Mouse (Mus musculus) induced T-regulatory cell, adult 2 months (primary cell): ENCODE measurements around the gene Ankrd6.

Experiments used
- DNase-seq: peaks from one replicate; pipeline ENCODE4 v3.0.0-alpha.2; 2012; ENCODE audit warnings: low read depth

The Ankrd6 gene

DNA sequence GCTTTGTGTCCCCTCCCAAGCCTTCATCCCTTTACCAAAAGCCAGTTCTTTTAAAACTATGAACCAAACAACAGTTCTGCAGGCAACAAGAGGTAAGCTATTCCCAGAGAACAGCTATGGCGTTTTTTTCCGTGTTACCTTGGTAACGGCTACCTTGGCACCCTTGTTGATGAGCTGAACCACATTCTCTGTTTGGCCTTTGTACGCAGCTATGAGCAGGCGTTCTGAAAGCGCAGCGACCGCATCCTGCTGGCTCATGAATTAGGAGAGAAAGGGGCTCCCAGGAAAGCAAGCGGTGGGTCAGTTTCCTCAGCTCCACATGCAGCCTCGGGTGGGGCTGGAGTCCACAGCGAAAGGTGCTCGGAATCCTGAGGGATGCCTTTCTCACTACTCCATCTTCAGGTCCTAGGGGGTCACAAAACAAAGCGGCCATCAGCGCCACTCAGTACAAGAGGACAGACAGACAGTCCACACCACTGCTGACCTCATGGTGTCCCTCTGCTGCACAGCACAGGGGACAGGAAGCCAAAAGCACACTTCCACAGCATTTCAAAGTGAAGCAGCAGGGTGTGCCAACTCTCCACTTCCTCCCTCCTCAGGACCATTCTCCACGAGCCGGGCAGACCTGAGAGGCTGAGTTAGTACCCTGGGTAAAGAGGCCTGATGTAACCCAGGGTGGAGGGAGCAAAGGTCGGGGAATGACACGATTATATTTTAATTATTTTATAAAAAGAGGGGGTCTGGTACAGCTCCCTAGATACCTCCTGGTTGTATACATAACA, 90.3 kb downstream of the Ankrd6 start:
- no peak for DNase-seq

DNA sequence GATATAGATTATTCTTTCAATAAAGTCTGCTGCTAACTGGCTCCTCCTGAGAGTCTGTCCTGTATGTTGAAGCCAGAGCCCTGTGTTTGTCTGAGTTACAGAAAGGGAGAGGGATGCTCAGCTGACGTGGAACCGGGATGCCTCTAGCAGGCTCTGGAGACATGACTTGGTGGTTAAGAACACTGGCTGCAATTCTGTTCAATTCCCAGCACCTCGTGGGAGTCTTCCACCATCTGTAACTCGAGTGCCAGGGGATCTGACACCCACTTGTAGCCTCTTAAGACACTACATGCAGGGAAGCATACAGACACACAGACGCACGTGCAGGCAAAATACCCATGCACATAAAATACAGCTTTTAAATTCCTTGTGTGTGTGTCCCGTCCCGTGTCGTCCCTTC, 95.1 kb downstream of the Ankrd6 start:
- DNase-seq, result no peak

DNA sequence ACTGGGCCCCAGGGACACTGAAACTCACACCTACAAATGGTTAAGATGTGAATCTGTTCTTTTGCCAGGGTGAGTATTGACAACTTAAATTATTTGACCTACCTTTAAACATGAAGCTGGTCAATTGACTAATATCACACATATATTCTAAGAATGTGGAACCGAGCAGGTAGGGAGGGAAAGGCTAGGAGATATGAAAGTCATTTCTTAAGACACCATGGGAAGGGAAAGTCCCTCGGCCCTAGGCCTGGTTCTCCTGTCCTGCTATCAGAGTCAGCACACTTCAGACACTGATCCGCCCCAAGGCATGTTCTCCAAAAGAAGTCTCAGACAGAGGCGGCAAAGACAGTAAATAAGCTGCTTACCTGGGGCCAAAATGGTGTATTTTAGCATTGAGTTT, 95.7 kb downstream of the Ankrd6 start:
- no peak for DNase-seq

GRCm38 (mm10) chr4:32853609-32854188, 96.9 kb downstream of the Ankrd6 start:
- no peak for DNase-seq

DNA sequence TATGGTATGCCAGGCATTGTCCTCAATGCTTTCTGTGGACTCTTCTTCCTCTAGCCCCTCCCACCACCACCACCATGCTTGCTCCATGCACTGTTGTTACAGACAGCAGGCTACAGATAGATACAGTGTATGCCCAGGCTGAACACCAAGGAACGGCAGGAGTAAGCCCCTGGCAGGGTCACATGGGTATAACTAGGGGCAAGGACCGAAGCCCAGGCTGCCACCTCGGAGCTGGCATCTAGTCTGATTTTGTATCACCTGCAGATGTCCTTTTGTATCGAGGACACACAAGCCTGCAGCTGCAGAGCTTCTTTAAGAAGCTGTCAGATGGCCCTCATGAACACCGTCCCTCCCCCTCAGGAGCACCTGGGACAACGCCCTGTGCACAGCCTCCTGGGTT, 97.8 kb downstream of the Ankrd6 start:
- no peak for DNase-seq

GRCm38 (mm10) chr4:32852294-32852693, 98.3 kb downstream of the Ankrd6 start:
- DNase-seq, result no peak

DNA sequence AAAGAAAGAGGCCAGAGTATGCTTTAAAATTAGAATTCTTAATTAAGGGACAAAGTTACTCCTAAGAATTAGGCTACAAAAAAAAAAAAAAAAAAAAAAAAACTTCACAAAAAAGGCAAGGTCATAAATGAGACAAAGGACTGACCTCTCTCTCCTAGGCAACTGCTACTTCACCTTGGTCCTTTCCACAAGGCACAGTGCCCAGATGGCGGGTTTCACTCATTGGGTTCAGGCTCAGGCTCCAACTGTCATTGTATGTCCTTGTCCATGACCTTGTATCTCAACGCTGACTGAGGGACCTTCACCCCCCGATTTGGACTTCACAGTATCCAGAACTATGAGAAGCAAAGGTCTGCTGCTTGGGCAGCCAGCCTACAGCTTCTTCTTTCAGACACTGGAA, 112.2 kb downstream of the Ankrd6 start:
- DNase-seq, result no peak

DNA sequence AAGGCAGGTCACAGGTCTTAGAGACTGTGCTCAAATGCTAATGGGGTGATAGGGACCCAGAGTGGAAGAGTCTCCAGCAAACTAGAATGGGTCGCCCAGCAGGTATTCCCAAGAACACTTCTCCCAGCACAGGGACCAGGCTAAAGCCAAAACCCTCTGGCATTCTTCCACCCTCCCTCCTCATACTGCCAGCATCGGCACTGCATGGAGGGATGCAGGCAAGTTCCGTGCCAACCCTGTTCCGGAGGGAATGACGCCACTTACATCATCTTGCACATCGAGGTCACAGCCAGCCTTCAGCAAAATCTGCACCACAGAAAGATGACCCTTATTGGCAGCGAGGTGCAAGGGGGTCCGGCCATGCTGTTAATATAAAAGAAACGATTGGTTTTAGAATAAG, 114.6 kb downstream of the Ankrd6 start:
- no peak for DNase-seq

- no peak for DNase-seq
Observed at GRCm38 (mm10) chr4:32834541-32834940, 116.1 kb downstream of the Ankrd6 start.

- DNase-seq, result no peak
Observed at GRCm38 (mm10) chr4:32833494-32834282, 117.0 kb downstream of the Ankrd6 start.

- no peak for DNase-seq
Observed at GRCm38 (mm10) chr4:32829316-32829715, 121.3 kb downstream of the Ankrd6 start.

DNA sequence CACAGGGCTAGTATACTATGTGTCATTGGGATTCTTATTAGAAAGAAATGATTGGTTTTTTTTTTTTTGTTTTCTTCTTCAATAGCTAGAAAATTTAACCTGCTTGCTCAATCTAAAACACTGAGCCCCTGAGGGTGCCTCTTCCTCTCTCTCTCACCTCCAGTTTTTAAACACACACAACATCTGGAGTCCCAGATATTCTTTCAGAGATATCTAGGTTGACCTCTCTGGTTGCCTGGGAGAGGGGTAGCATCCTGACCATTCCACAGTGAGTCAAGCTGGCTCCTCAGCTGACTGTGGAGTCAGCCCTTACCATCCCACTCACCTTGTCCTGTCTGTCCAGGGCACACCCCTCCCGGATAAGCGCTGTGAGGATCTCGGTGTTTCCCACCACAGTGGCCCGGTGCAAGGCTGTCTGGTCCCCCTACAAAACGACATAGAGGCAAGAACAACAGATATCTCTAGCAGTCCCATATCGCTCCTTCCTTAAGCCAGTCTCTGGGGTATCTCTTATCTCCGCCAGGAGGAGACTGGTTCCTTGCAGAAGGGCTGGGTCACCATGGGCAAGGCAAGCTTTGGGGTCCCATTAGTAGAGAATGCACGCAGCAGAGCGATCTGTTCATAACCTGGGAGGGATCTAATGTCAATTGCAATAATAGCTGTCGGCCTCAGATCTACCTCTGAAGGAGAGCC, 122.1 kb downstream of the Ankrd6 start:
- no peak for DNase-seq

GRCm38 (mm10) chr4:32826925-32827324, 123.7 kb downstream of the Ankrd6 start:
- DNase-seq, result no peak

DNA sequence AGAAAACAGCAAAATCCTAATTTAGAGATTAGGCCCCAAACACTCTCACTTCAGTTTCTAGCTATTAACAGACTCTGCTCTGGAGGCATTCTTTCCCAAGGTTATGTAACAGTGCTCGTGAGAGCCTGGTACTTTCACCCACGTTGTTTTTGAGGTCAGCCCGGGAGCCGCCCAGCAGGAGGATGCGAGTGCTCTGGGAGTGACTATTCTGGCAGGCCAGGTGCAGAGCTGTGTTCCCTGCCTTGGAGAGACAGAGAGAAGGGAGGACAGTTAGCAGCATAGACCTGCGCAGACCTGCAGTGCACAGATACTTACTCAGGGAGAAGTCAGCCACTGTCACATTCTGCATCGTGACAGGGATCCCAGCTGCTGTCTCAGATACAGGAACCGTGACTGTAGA, 126.4 kb downstream of the Ankrd6 start:
- no peak for DNase-seq

DNA sequence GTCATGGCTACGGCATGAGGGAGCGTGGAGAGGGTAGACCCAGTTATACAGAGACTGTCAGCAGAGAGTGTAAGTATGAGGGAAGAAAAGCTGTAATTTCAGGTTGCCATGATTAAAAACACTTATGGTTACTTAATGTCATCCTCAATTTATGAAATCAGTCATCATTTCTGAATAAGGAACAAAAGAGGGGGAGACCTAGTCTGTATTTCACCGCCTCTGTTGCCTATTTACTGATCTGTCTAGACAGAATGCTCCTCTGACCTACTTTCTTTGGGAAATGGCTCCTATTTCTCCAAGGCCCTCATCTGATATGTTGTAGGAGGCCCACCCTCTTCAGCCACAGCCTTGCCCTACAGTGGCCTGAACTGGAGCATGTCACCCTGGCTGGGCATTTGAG, 130.0 kb downstream of the Ankrd6 start:
- no peak for DNase-seq

- DNase-seq, result no peak
Observed at GRCm38 (mm10) chr4:32817478-32817877, 133.2 kb downstream of the Ankrd6 start.

GRCm38 (mm10) chr4:32800577-32801170, 150.0 kb downstream of the Ankrd6 start:
- DNase-seq, result no peak

DNA sequence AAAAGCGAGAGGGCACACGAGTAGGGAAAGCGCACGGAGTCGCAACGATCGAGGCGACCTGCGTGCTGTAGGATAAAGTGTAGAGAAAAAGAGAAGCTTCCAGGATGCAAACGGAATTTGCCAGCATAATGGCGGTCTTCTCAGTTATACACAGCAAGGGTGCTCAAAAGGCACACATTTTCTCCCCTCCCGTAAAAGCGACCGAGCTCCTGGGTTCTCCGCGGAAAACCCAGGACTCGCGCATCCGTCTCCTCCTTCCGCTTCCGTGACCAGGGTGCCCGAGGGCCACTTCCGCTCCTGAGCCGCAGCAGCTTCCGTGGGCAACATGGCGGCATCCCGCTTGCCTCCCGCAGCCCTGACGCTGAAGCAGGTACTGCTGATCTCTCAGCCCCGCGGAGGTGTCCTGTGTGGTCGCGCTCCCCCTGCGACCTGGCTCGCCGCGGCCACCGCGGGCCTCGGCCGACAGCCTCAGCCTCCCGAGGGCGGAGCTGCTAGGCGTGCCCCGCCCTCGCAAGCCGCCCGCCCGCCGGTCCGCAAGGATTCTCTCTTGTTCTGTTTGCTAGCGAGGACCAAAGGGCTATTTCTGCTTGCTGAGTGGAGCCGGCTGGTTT, 150.6 kb downstream of the Ankrd6 start, which contains the start of gene Lyrm2:
TSS of gene Lyrm2 (plus strand) at position 288 of the 611 bp plus-strand sequence.
- peak; percentile 91 for DNase-seq

DNA sequence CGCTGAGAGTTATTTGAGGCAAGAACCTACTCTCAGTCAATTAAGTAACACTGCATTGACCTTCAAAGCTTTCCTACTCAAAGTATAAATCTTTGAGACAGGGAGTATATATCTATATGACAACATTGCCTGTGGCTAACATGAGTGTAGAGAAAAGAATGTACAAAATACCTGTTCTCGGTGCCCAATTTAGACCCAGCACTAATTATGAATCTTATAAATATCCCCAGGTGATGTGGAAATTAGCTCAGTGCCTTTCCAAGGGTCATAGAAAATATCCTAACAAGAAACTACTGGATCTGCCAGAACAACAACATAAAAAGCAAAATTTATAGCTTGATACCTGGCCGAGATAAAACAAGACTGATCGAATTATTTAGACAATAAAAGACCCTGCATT, 151.7 kb downstream of the Ankrd6 start:
- DNase-seq, result no peak

DNA sequence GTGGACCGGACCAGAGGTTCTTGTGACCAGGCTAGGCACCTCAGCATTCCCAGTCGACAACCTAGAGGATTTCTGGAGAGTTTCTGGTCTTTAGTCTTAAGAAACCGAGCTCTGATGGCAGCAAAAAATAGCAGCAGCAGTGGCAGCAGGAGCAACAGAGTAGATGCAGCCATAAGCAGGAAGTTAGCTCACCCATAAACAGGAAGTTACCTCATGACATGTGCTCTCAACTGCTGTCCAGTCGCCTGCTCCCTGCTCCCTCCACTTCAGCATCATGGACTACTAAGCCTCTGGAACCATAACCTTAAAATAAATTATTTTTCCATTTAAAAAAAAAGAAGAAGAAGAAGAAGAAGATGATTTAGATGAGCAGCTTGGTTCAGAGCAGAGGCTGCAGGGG, 161.6 kb downstream of the Ankrd6 start:
- no peak for DNase-seq

- no peak for DNase-seq
Observed at GRCm38 (mm10) chr4:32787110-32787509, 163.5 kb downstream of the Ankrd6 start.

DNA sequence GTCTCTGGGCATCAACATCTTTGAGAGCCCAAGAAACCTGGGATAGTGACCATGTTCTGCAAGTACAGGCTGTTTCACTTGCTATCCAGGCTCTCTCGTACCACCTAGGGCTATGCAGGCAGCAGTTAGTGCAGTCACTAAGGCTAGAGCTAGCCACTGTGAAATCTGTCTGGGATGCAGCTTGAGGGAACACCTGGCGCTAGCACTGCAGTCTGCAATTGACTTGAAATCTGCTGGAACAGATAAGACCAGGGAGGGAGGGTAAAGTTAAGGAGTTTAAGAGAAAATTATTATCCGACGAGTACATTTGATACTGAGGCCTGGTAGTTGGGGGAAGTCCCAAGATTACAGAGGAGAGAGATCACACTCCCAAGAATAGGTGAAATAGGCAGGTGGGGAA, 170.6 kb downstream of the Ankrd6 start:
- DNase-seq, result no peak
